Mouse (Mus musculus) lung, adult 2 months (tissue): ENCODE measurements around the gene Zbtb3. TPM values are rescaled to one million over a fixed set of nuclear protein-coding genes. Genes with fewer than 3 reads are reported as not detected.
A peak's percentile ranks its signal among the peaks of the same experiment; 100 is the strongest.
"Not testable (repeated sequence)": the region's sequence is repeated elsewhere in the genome, so short reads cannot be mapped to it uniquely, and the experiment has no call there.

Experiments used
- DNase-seq: peaks from one replicate; pipeline ENCODE4 v3.0.0; 2022
- H3K4me1 ChIP-seq: fragments of 200-500 bp; 2 replicates; pipeline ENCODE4 v1.6.1; 2011; ENCODE audit warnings: low read length; ENCODE audit not compliant: control insufficient read depth, insufficient read depth
- H3K4me3 ChIP-seq: fragments of 200-500 bp; replicated peaks from 2 replicates; pipeline ENCODE3; 2011; ENCODE audit warnings: low read depth, mild to moderate bottlenecking, control low read depth, low read length; ENCODE audit errors: extremely low read depth
- CTCF ChIP-seq: fragments of 200-500 bp; IDR thresholded peaks from 2 replicates; pipeline ENCODE4 v1.5.1; 2011; ENCODE audit warnings: mild to moderate bottlenecking, low read length, control low read depth; ENCODE audit not compliant: insufficient read depth
- POLR2A ChIP-seq: fragments of 200-500 bp; IDR thresholded peaks from 2 replicates; pipeline ENCODE4 v1.6.1; 2011; ENCODE audit warnings: low read depth, mild to moderate bottlenecking, control low read depth, low read length, borderline replicate concordance; ENCODE audit errors: extremely low read depth
- WGBS: fragments of 180-500 bp; shearing (Covaris S2); methylation state at CpG from one replicate; pipeline ENCODE4 v1.1.7; 2018; 5-methylcytosine and 5-hydroxymethylcytosine counted together
- polyA plus RNA-seq: library from polyadenylated mRNA; depleted of rRNA; stranded (reverse); fragments of >200 nt; gene quantifications from 2 replicates; pipeline ENCODE4 v1.2.3, GENCODE M21; 2012

Zbtb3 gene
- polyA plus RNA-seq, 1 experiment, result 2.3 TPM

DNA sequence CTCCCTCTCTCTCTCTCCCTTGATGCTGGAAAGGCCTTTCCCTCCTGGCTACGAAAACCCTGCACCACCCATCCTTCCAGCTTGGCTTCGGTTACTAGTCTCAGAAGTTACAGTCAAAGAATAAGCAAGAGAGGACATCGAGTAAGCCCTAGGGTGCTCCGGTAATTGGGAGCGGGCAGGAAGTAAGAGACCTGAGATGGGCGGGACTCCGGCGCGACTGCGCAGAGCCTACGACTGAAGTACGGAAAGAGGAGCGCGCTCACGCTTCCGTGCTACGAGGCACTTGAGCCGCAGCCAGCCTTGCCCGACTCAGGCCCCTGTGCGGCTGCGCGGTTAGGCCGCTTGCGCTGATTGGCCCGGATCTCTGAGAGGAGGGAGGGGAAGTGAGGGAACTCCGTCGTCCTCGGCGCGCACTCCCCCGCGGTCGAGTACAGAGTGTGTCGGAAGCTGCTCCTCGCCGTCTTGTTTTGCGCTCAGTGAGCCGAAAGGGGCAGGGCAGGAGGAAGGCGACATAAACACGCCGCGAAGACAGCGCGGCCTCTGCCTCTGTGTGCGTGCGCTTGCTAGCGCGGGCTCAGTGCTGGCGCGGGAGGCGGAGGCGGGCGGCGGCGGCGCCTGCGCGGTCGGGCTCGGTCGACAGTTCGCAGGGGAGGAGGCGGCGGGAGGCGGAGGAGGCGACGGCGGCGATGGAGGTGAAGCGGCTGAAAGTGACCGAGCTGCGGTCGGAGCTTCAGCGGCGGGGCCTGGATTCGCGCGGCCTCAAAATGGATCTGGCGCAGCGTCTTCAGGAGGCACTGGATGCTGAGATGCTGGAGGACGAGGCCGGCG lies 17.5 kb downstream of the Zbtb3 start, which contains the start of gene Hnrnpul2:
Gene Hnrnpul2, plus strand, starts transcription at position 415 of the 828 bp plus-strand sequence.
- whole genome bisulfite sequencing, result under 1% methylated on average over 82 of the region's 83 CpGs
- peaks cover 9% of the 10 kb centered on the region for H3K4me1 ChIP-seq
- TF ChIP-seq CTCF (no peak), POLR2A (peak; percentile 95; the same call in 1 of the 2 replicates)
- peak; percentile 97 for DNase-seq
- H3K4me3 ChIP-seq, result peak within 1 kb of the TSS; percentile 97

DNA sequence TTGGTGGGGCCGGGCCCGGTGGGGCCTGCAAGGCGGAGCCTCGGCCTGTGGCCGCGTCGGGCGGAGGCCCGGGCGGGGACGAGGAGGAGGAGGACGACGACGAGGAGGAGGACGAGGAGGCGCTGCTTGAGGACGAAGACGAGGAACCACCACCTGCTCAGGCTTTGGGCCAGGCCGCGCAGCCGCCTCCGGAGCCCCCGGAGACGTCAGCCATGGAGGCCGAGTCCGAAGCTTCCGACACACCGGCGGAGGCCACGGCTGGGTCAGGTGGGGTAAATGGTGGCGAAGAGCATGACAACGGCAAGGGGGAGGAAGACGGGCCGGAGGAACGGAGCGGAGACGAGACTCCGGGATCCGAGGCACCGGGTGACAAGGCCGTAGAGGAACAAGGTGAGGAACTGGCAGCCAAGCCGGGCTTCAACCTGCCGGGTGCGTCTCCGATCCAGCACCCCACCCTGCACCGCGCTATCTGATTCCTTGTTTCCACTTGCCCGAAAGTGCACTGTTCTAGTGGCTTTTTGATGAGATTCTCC lies 18.1 kb downstream of the Zbtb3 start:
- Histone ChIP-seq H3K4me1 (peaks cover 9% of the 10 kb centered on the region), H3K4me3 (peak overlapping the region; percentile 97)
- TF ChIP-seq POLR2A, result no peak
- no peak for TF ChIP-seq CTCF
- under 1% methylated on average over 45 of the region's 48 CpGs for WGBS
- DNase-seq, result no peak

GRCm38 (mm10) chr19:8821146-8821545 lies 18.8 kb downstream of the Zbtb3 start:
- 1% methylated on average over 7 of the region's 7 CpGs for WGBS
- Histone ChIP-seq H3K4me1 (peaks cover 9% of the 10 kb centered on the region), H3K4me3 (peak overlapping the region; percentile 97)
- TF ChIP-seq POLR2A (no peak), CTCF (no peak)
- DNase-seq, result no peak

- no peak for TF ChIP-seq POLR2A
- no peak overlapping the region for H3K4me3 ChIP-seq
Observed at GRCm38 (mm10) chr19:8822696-8823095, 20.3 kb downstream of the Zbtb3 start.

DNA sequence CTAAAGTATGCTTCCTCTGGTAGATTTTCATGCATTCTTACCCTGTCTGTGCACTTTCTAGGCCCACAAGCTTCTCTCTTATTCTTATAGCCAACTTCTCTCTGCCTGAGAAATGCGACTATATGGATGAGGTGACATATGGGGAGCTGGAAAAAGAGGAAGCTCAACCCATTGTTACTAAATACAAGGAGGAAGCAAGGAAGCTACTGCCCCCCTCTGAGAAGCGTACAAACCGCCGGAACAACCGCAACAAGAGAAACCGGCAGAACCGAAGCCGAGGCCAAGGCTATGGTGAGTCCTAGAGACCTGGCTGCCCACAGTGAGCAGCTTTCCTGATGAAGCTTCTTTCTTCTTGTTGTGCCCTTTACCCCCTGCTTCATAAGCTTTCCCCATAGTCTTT lies 27.3 kb downstream of the Zbtb3 start, which contains the start of gene AC129217.1:
Gene AC129217.1, plus strand, starts transcription at position 114 of the 400 bp plus-strand sequence.
- 74% methylated on average over 8 of the region's 8 CpGs for WGBS
- Histone ChIP-seq H3K4me3 (no peak within 1 kb of the TSS), H3K4me1 (no peaks in the 10 kb centered on the region)
- no peak for TF ChIP-seq POLR2A
- TF ChIP-seq CTCF, result no peak
- no peak for DNase-seq

More at GRCm38 (mm10) chr19:8822696-8823095, 20.3 kb downstream of the Zbtb3 start:
- DNase-seq, result no peak
- peaks cover 9% of the 10 kb centered on the region for H3K4me1 ChIP-seq
- WGBS, result 52% methylated on average over 8 of the region's 8 CpGs

DNA sequence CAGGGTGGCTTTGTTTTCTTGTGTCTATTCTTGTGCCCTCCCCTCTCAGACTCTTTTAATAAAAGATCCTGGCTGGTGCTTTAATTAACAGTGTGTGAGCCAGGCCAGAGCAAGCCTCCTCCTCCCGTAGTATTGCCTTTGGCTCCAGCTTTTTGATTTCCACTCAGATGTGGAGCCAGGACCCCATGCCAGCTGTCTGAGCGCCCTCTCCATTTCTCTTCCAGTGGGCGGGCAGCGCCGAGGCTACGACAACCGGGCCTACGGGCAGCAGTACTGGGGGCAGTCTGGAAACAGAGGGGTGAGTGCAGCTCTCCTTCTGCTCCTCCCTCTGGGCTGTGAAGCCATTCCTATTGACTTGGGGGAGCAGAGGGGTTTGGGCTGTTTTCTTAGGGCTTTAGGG lies 28.3 kb downstream of the Zbtb3 start:
- 88% methylated on average over 8 of the region's 8 CpGs for WGBS
- Histone ChIP-seq H3K4me1 (no peaks in the 10 kb centered on the region), H3K4me3 (no peak overlapping the region)
- DNase-seq, result no peak
- no peak for TF ChIP-seq POLR2A
- no peak for TF ChIP-seq CTCF

- TF ChIP-seq POLR2A (no peak), CTCF (no peak)
- Histone ChIP-seq H3K4me1 (no peaks in the 10 kb centered on the region), H3K4me3 (no peak overlapping the region)
- 83% methylated on average over 11 of the region's 11 CpGs for WGBS
- no peak for DNase-seq
Observed at GRCm38 (mm10) chr19:8831262-8831661, 28.9 kb downstream of the Zbtb3 start.

- DNase-seq, result no peak
- TF ChIP-seq CTCF (no peak), POLR2A (no peak)
- Histone ChIP-seq H3K4me3 (no peak overlapping the region), H3K4me1 (peaks cover under 1% of the 10 kb centered on the region; the same call in 1 of the 2 replicates)
- WGBS, result 81% methylated on average over 4 of the region's 4 CpGs
Observed at GRCm38 (mm10) chr19:8832971-8833370, 30.6 kb downstream of the Zbtb3 start.

DNA sequence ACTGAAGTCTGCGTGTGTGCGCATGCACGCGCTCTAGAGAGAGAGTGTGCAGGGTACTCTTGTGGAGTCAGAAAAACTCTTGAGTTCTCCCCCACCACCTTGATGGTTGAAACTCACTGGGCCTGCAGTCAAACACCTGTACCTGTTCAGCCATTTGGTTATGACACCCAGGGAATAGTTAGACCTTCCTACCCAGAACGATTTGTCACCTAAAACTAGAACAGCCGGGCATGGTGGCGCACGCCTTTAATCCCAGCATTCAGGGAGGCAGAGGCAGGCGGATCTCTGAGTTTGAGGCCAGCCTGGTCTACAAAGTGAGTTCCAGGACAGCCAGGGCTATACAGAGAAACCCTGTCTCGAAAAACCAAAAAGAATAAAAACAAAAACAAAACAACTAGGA lies 34.0 kb downstream of the Zbtb3 start:
- not testable (repeated sequence) for DNase-seq, H3K4me1 ChIP-seq, H3K4me3 ChIP-seq
- WGBS, result 96% methylated on average over 10 of the region's 10 CpGs
